Mouse (Mus musculus) T-helper 1 cell (primary cell): ENCODE measurements around the gene Crisp1.

Experiments
- in situ Hi-C: fragments of 300-600 bp; cut with MboI, MseI; formaldehyde crosslinking; loops from one replicate; pipeline ENCODE4 v1.15.1; 2025; ENCODE audit warnings: high pct_unique_total_duplicates

The Crisp1 gene

GRCm38 (mm10) chr17:40319062-40319461 lies at the start of gene Crisp1:
Gene Crisp1 (minus strand): TSS chr17:40319207.
- in situ Hi-C loops, result no loop called here

GRCm38 (mm10) chr17:40342497-40343009 lies 23.5 kb upstream of the Crisp1 start:
- in situ Hi-C loops, result no loop called here

- in situ Hi-C loops, result no loop called here
These were observed 33.6 kb downstream of the Crisp1 start for GRCm38 (mm10) chr17:40285435-40285834.

DNA sequence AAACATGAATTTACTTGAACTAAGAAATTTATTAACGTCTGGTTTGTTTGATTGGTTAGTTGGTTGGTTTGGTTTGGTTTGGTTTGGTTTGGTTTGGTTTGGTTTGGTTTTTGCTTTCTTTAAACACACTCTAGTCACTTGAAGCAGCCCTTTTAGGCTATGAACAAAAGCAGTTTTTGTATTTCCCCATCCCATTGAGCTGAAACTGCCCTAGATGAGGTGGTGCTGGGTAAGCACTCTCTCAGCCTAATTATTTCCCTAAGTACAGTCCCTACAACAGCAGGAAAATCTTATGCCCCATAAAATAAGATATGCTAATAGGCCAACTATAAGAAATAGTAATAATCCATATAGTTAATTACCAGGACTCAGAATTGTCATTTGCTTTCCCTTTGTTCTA lies 43.5 kb downstream of the Crisp1 start:
- in situ Hi-C loops, result no loop called here

GRCm38 (mm10) chr17:40274906-40275470 lies 44.0 kb downstream of the Crisp1 start:
- in situ Hi-C loops, result no loop called here

DNA sequence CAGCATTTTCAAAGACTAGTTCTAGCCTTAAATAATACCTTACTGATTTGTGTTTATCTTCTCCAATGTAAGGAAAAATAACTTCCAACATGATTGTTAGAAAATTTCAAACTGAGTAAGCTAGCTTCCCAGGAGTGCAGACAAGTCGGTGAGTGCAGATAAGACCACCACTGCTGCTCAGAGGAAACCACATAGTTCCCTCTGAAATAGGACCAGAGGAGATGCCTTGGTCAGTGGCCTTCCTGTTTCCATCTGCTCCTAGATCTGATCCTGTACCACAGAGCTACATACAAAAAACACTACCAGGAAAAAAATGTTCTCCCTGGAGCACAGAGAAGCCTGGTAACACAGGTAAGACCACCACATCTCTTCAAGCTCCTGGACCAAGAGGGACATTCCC lies 66.5 kb downstream of the Crisp1 start:
- in situ Hi-C loops, result no loop called here
